Mouse (Mus musculus): ENCODE measurements at regions not wholly inside any gene's neighbourhood (a gene's known extent, or its start where the extent isn't known, plus 50 kb on each side); places are given as distances from the start of the nearest gene placed in this dataset.

GRCm38 (mm10) chr5:74833887-74834286, 131.2 kb upstream of the Lnx1 start:
- Histone ChIP-seq H3K36me3 (ENCODE audit: control insufficient read depth, insufficient read depth, low read length) (no peaks in the 10 kb centered on the region), H3K4me1 (ENCODE audit: control insufficient read depth, insufficient read depth, insufficient read length, low read length) (no peaks in the 10 kb centered on the region), H3K4me3 (ENCODE audit: low read depth, low read length) (no peak overlapping the region), H3K27me3 (ENCODE audit: control insufficient read depth, insufficient read depth, low read length) (no peaks in the 10 kb centered on the region), H3K27ac (ENCODE audit: insufficient read depth, low read depth, low read length) (no peak overlapping the region)
- WGBS, result 22% methylated on average over 4 of the region's 4 CpGs
- no peak for TF ChIP-seq CTCF (IDR thresholded peaks at IDR 0.05; ENCODE audit: extremely low read depth, insufficient read length, insufficient replicate concordance, low read depth, low read length)
- TF ChIP-seq POLR2A (IDR thresholded peaks at IDR 0.05; ENCODE audit: low read depth, low read length), result no peak

DNA sequence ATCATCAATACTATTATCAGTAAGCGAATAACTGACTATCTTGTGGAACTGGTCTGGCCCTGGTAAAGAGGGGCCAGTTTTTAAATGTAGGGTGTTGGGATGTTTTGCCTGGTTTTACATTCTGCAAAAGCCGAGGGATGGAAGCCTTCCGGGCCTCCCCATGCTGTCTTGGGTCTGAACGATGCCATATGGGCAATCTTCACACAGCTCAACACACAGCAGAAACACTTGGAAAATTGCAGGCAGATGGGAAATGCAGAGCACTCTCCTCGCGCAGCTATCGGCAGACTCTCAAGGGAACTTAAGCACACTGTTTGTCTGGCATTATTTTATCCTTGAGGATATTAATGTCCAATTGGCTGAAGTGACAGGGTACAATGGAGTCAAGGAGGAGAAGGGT, 129.3 kb upstream of the Lnx1 start:
- no peaks in the 10 kb centered on the region for H3K36me3 ChIP-seq (ENCODE audit: control insufficient read depth, insufficient read depth, low read length)
- no peaks in the 10 kb centered on the region for H3K27me3 ChIP-seq (ENCODE audit: control insufficient read depth, insufficient read depth, low read length)
- no peak for TF ChIP-seq POLR2A (IDR thresholded peaks at IDR 0.05; ENCODE audit: low read depth, low read length)
- no peak overlapping the region for H3K4me3 ChIP-seq (ENCODE audit: low read depth, low read length)
- H3K27ac ChIP-seq (ENCODE audit: insufficient read depth, low read depth, low read length), result no peak overlapping the region
- no peaks in the 10 kb centered on the region for H3K4me1 ChIP-seq (ENCODE audit: control insufficient read depth, insufficient read depth, insufficient read length, low read length)
- WGBS, result 95% methylated on average over 7 of the region's 7 CpGs

- 59% methylated on average over 5 of the region's 5 CpGs for WGBS
- H3K27me3 ChIP-seq (ENCODE audit: control insufficient read depth, insufficient read depth, low read length), result no peaks in the 10 kb centered on the region
- no peak overlapping the region for H3K27ac ChIP-seq (ENCODE audit: insufficient read depth, low read depth, low read length)
- H3K4me1 ChIP-seq (ENCODE audit: control insufficient read depth, insufficient read depth, insufficient read length, low read length), result no peaks in the 10 kb centered on the region
- TF ChIP-seq POLR2A (IDR thresholded peaks at IDR 0.05; ENCODE audit: low read depth, low read length), result no peak
- no peak for TF ChIP-seq CTCF (IDR thresholded peaks at IDR 0.05; ENCODE audit: extremely low read depth, insufficient read length, insufficient replicate concordance, low read depth, low read length)
- H3K4me3 ChIP-seq (ENCODE audit: low read depth, low read length), result no peak overlapping the region
- H3K36me3 ChIP-seq (ENCODE audit: control insufficient read depth, insufficient read depth, low read length), result no peaks in the 10 kb centered on the region
These were observed 127.9 kb upstream of the Lnx1 start for GRCm38 (mm10) chr5:74830646-74831045.

- TF ChIP-seq CTCF (IDR thresholded peaks at IDR 0.05; ENCODE audit: extremely low read depth, insufficient read length, insufficient replicate concordance, low read depth, low read length) (no peak), POLR2A (IDR thresholded peaks at IDR 0.05; ENCODE audit: low read depth, low read length) (no peak)
- Histone ChIP-seq H3K36me3 (ENCODE audit: control insufficient read depth, insufficient read depth, low read length) (no peaks in the 10 kb centered on the region), H3K27ac (ENCODE audit: insufficient read depth, low read depth, low read length) (no peak overlapping the region), H3K4me1 (ENCODE audit: control insufficient read depth, insufficient read depth, insufficient read length, low read length) (peaks cover under 1% of the 10 kb centered on the region; the same call in 1 of the 2 replicates), H3K27me3 (ENCODE audit: control insufficient read depth, insufficient read depth, low read length) (no peaks in the 10 kb centered on the region), H3K4me3 (ENCODE audit: low read depth, low read length) (no peak overlapping the region)
- 86% methylated on average over 9 of the region's 9 CpGs for WGBS
These were observed 126.3 kb upstream of the Lnx1 start for GRCm38 (mm10) chr5:74829003-74829402.

- H3K36me3 ChIP-seq (ENCODE audit: control insufficient read depth, insufficient read depth, low read length), result no peaks in the 10 kb centered on the region
- no peak overlapping the region for H3K4me3 ChIP-seq (ENCODE audit: low read depth, low read length)
- no peaks in the 10 kb centered on the region for H3K27me3 ChIP-seq (ENCODE audit: control insufficient read depth, insufficient read depth, low read length)
- WGBS, result 30% methylated on average over 4 of the region's 4 CpGs
- H3K4me1 ChIP-seq (ENCODE audit: control insufficient read depth, insufficient read depth, insufficient read length, low read length), result peaks cover 2% of the 10 kb centered on the region; the same call in 1 of the 2 replicates
- TF ChIP-seq POLR2A (IDR thresholded peaks at IDR 0.05; ENCODE audit: low read depth, low read length) (no peak), CTCF (IDR thresholded peaks at IDR 0.05; ENCODE audit: extremely low read depth, insufficient read length, insufficient replicate concordance, low read depth, low read length) (no peak)
- no peak overlapping the region for H3K27ac ChIP-seq (ENCODE audit: insufficient read depth, low read depth, low read length)
These were observed 125.2 kb upstream of the Lnx1 start for GRCm38 (mm10) chr5:74827944-74828343.

DNA sequence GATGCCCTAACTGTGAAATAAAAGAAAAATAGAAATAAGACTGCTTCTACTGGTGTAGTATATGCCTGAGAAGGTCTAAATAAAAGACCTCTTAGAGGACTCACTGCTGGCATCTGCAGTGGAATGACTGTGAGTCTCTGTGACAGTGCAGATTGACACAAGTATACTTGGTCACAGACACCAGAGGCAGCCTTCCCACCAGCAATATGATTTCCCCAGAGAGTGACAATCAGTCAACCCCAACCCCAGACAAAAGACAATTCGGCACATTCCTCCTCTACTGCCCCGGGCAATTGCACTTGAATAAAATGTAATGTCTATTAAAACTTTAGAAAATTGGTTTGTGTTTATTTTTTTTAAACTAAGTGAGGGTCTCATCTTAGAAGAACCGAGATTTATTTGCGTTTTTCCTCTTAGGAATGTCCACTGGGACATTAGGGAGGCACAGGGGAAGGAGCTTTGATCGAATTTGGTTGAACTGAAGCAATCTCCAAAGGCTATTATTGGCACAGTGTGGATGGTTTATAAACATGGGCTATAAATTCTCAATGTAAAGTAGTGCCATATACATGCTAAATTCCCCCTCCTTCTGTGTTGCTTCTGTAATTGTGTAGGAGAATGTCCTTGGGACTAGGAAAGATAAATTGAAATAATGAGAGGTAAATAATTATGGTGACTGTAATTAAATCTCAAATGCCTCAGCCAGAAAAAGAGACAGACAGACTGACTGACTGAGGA, 123.0 kb upstream of the Lnx1 start:
- TF ChIP-seq CTCF (IDR thresholded peaks at IDR 0.05; ENCODE audit: extremely low read depth, insufficient read length, insufficient replicate concordance, low read depth, low read length) (no peak), POLR2A (IDR thresholded peaks at IDR 0.05; ENCODE audit: low read depth, low read length) (no peak)
- 84% methylated on average over 5 of the region's 5 CpGs for WGBS
- H3K36me3 ChIP-seq (ENCODE audit: control insufficient read depth, insufficient read depth, low read length), result no peaks in the 10 kb centered on the region
- H3K4me1 ChIP-seq (ENCODE audit: control insufficient read depth, insufficient read depth, insufficient read length, low read length), result peaks cover 4% of the 10 kb centered on the region; the same call in 1 of the 2 replicates
- no peaks in the 10 kb centered on the region for H3K27me3 ChIP-seq (ENCODE audit: control insufficient read depth, insufficient read depth, low read length)
- no peak overlapping the region for H3K27ac ChIP-seq (ENCODE audit: insufficient read depth, low read depth, low read length)
- H3K4me3 ChIP-seq (ENCODE audit: low read depth, low read length), result no peak overlapping the region

DNA sequence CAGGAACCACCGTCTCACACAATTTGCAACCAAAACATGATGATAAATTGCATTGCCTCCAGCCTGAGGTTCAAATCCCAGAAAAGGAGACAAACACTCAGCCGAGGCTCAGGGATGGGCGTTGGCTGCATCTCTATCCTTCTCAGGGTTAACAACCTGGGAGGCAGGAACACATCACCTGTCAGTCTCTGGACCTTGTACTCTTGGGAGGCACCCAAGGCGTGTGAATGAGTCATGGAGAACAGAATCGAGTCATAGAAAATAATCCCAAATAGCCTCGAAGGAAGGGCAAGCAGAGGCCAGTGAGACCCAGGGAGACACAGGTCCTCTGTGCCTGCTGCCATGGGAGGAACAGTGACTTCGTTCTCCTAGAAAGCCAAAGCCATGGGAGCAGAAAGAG, 121.0 kb upstream of the Lnx1 start:
- no peaks in the 10 kb centered on the region for H3K36me3 ChIP-seq (ENCODE audit: control insufficient read depth, insufficient read depth, low read length)
- no peak overlapping the region for H3K27ac ChIP-seq (ENCODE audit: insufficient read depth, low read depth, low read length)
- TF ChIP-seq CTCF (IDR thresholded peaks at IDR 0.05; ENCODE audit: extremely low read depth, insufficient read length, insufficient replicate concordance, low read depth, low read length), result no peak
- no peak for TF ChIP-seq POLR2A (IDR thresholded peaks at IDR 0.05; ENCODE audit: low read depth, low read length)
- 23% methylated on average over 7 of the region's 7 CpGs for WGBS
- peaks cover 4% of the 10 kb centered on the region; the same call in 1 of the 2 replicates for H3K4me1 ChIP-seq (ENCODE audit: control insufficient read depth, insufficient read depth, insufficient read length, low read length)
- no peaks in the 10 kb centered on the region for H3K27me3 ChIP-seq (ENCODE audit: control insufficient read depth, insufficient read depth, low read length)
- no peak overlapping the region for H3K4me3 ChIP-seq (ENCODE audit: low read depth, low read length)

All from small intestine, adult 2 months (tissue).